9 mouse cellular contexts compared by ENCODE assay signal in the genomic region with DNA sequence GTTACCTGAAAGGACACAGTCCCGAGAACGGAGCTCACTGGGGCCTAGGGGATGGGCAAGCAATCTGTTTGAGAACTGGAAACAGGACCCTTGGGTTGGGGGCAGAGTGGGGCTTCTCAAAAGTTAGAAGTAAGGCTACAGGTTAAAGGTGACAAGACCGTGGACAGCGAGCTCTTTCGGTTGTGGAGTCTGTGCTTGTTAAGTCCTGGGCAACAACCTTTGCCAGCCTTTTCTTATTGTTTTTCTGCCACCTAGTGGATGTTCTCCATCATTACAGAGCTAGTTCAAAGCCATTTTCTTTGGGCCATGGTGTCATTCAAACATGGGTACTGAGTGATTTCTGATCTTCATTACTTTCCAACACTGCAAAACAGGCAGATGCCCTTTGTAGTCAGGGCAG. TPM values are rescaled to one million over a fixed set of nuclear protein-coding genes. Genes with fewer than 3 reads are reported as not detected.
DNase-seq lines count a peak whose midpoint lies in the region; ATAC-seq and TF ChIP-seq lines count a peak whose summit lies in the region.
"Had no signal": no experiment of that assay in that cellular context is flagged by ENCODE, and none has a peak within 500 bp of the region (broad histone marks: within the 10 kb centered on the region; RNA-seq: fewer than 3 reads in every experiment).

No protein-coding gene starts in this region.

- no peak for ATAC-seq in hindbrain, embryonic 11.5 days (ENCODE audit: low FRiP score)
- ATAC-seq in hindbrain, embryonic 12.5 days (ENCODE audit: low FRiP score) = no peak

- no peak for TF ChIP-seq POLR2A in thymus, adult 2 months (IDR thresholded peaks at IDR 0.05; ENCODE audit: control insufficient read depth, extremely low read depth, insufficient read depth, low read length, poor library complexity)

- H3K27ac ChIP-seq in hindbrain, embryonic 11.5 days (ENCODE audit: low read depth, low read length) = no peak overlapping the region
- H3K27ac ChIP-seq in hindbrain, embryonic 12.5 days = no peak overlapping the region
- H3K27ac ChIP-seq in thymus, adult 2 months (ENCODE audit: control insufficient read depth, insufficient read depth, low read length) = no peak overlapping the region
- H3K27ac ChIP-seq: liver, embryonic 15.5 days had no signal

- H3K4me3 ChIP-seq in hindbrain, embryonic 11.5 days (ENCODE audit: low read depth, low read length) = no peak overlapping the region
- H3K4me3 ChIP-seq in hindbrain, embryonic 12.5 days = no peak overlapping the region
- H3K4me3 ChIP-seq in thymus, adult 2 months (ENCODE audit: control insufficient read depth, insufficient read depth, low read length) = no peak overlapping the region
- H3K4me3 ChIP-seq: liver, embryonic 15.5 days had no signal

- WGBS in hindbrain, embryonic 11.5 days = 67% methylated on average over 5 of the region's 5 CpGs
- 51% methylated on average over 5 of the region's 5 CpGs for WGBS in hindbrain, embryonic 12.5 days
- 59% methylated on average over 5 of the region's 5 CpGs for WGBS in thymus, adult 2 months

- TF ChIP-seq CTCF in thymus, adult 2 months (IDR thresholded peaks at IDR 0.05; ENCODE audit: borderline replicate concordance, control insufficient read depth, extremely low read depth, insufficient read depth, low read length, poor library complexity) = no peak

- no peaks in the 10 kb centered on the region for H3K36me3 ChIP-seq in hindbrain, embryonic 11.5 days (ENCODE audit: control insufficient read depth, insufficient read depth, low read length)
- no peaks in the 10 kb centered on the region for H3K36me3 ChIP-seq in hindbrain, embryonic 12.5 days
- H3K36me3 ChIP-seq in thymus, adult 2 months (ENCODE audit: control insufficient read depth, insufficient read depth, low read length) = no peaks in the 10 kb centered on the region

- no peaks in the 10 kb centered on the region for H3K9me3 ChIP-seq in hindbrain, embryonic 11.5 days (ENCODE audit: control insufficient read depth, low read length)
- H3K9me3 ChIP-seq in hindbrain, embryonic 12.5 days (replicated peaks) = no peaks in the 10 kb centered on the region
- H3K9me3 ChIP-seq: liver, embryonic 15.5 days had no signal

- H3K27me3 ChIP-seq in hindbrain, embryonic 11.5 days (ENCODE audit: control insufficient read depth, insufficient read depth, low read length) = no peaks in the 10 kb centered on the region
- H3K27me3 ChIP-seq in hindbrain, embryonic 12.5 days = no peaks in the 10 kb centered on the region
- no peaks in the 10 kb centered on the region for H3K27me3 ChIP-seq in thymus, adult 2 months (ENCODE audit: control insufficient read depth, insufficient read depth, low read length)
- H3K27me3 ChIP-seq: liver, embryonic 15.5 days had no signal

- H3K4me1 ChIP-seq in hindbrain, embryonic 11.5 days (replicated peaks; ENCODE audit: control insufficient read depth, insufficient read depth, low read length) = no peaks in the 10 kb centered on the region; the same call in 1 of the 2 replicates
- H3K4me1 ChIP-seq in hindbrain, embryonic 12.5 days = peaks cover 21% of the 10 kb centered on the region
- H3K4me1 ChIP-seq in thymus, adult 2 months (replicated peaks; ENCODE audit: control insufficient read depth, insufficient read depth, low read length) = no peaks in the 10 kb centered on the region
- H3K4me1 ChIP-seq: liver, embryonic 15.5 days had no signal

- peak; percentile 57 for DNase-seq in hindbrain, embryonic 11.5 days (ENCODE audit: low spot score)
- peak; percentile 14 for DNase-seq in thymus, adult 2 months
- DNase-seq in thymus, adult 18-20 months = no peak
- peak; percentile 34 for DNase-seq in c-Kit-positive CD71-negative TER-119-negative erythroid progenitor cells, embryonic 14.5 days (ENCODE audit: low read depth)
- DNase-seq in kidney, postnatal 10 days = peak; percentile 45
- DNase-seq in yolk sac, embryonic 10.5 days (ENCODE audit: low spot score) = peak; percentile 40
- no peak for DNase-seq in testis, postnatal 14 days (ENCODE audit: low spot score)

- no peak overlapping the region for H3K9ac ChIP-seq in hindbrain, embryonic 11.5 days (ENCODE audit: low read depth, low read length)
- H3K9ac ChIP-seq in hindbrain, embryonic 12.5 days = no peak overlapping the region
- H3K9ac ChIP-seq: liver, embryonic 15.5 days had no signal

- H3K4me2 ChIP-seq in hindbrain, embryonic 11.5 days (replicated peaks; ENCODE audit: low read depth, low read length) = no peak overlapping the region
- no peak overlapping the region for H3K4me2 ChIP-seq in hindbrain, embryonic 12.5 days (replicated peaks)
- H3K4me2 ChIP-seq: liver, embryonic 15.5 days had no signal

RNA-seq across cellular contexts. Expression of a gene that starts 31.1 kb away (rescaled TPM):
- 2.2 and 3.5 TPM in 2 replicates for polyA plus RNA-seq in hindbrain, embryonic 11.5 days (2014; fragmentation: Nextera tagmentation; extraction: Ambion mirVana)
- 3.7 and 5.0 TPM in 2 replicates for polyA plus RNA-seq in hindbrain, embryonic 12.5 days (2016; fragmentation: Nextera tagmentation; extraction: Ambion mirVana)
- polyA plus RNA-seq in thymus, adult 2 months (2012; rRNA removed) = 8.4 and 9.1 TPM in 2 replicates

RNA-seq across cellular contexts. Expression of a gene that starts 49.1 kb away (rescaled TPM):
- 692 and 744 TPM in 2 replicates for polyA plus RNA-seq in hindbrain, embryonic 11.5 days (2014; fragmentation: Nextera tagmentation; extraction: Ambion mirVana)
- 666 and 694 TPM in 2 replicates for polyA plus RNA-seq in hindbrain, embryonic 12.5 days (2016; fragmentation: Nextera tagmentation; extraction: Ambion mirVana)
- polyA plus RNA-seq in thymus, adult 2 months (2012; rRNA removed) = 80.3 and 94.4 TPM in 2 replicates

Comparison
In these comparisons a context has a peak if more than half of its experiments do, and no peak if none do; other contexts are left out.
1. DNase-seq: peak in hindbrain, embryonic 11.5 days (single experiment), thymus, adult 2 months (single experiment), c-Kit-positive CD71-negative TER-119-negative erythroid progenitor cells, embryonic 14.5 days (single experiment), kidney, postnatal 10 days (single experiment) and yolk sac, embryonic 10.5 days (single experiment); none in thymus, adult 18-20 months (0 of 2) and testis, postnatal 14 days (single experiment).